Mouse (Mus musculus): ENCODE data around the gene Krtap19-5. TPM values are rescaled to one million over a fixed set of nuclear protein-coding genes. Genes with fewer than 3 reads are reported as not detected.

Krtap19-5 gene
- not detected in 2 replicates for polyA plus RNA-seq (2014; fragmentation: Nextera tagmentation; extraction: Ambion mirVana)

DNA sequence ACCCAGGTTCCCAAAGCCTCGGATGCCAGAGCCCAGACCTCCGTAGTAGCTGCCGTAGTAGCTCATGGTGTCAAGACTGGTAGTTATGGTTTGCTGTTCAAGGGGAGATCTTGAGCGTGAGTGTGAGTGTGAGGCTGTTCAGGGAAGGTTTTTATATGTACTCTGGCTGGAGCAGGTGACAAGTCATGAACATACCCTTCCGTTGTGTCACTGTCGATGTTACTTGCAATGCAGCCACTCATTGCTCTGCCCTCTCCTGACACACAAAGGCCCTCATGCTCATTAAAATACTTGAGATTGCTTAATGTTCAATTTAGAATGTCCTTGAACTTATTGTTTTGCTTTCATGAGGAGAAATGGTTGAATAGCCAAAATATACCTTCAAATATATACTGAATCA lies at the start of gene Krtap19-5:
Gene Krtap19-5 (minus strand): TSS at position 101 of the 400 bp plus-strand sequence.
- no peaks in the 10 kb centered on the region for H3K27me3 ChIP-seq (ENCODE audit: control insufficient read depth, insufficient read depth, low read length)
- H3K9me3 ChIP-seq (ENCODE audit: control insufficient read depth, low read length) = no peaks in the 10 kb centered on the region
- no peak within 1 kb of the TSS for H3K9ac ChIP-seq (ENCODE audit: low read length)
- whole genome bisulfite sequencing = 90% methylated on average over 6 of the region's 6 CpGs
- ATAC-seq (ENCODE audit: insufficient number of reproducible peaks, insufficient read depth, low FRiP score, low read depth) = no peak
- no peak within 1 kb of the TSS for H3K4me2 ChIP-seq (ENCODE audit: low read length)
- no peak within 1 kb of the TSS for H3K27ac ChIP-seq (replicated peaks in 1 of 2; ENCODE audit: control insufficient read depth in 1 of 2, insufficient read depth in 1 of 2, low read depth in 2 of 2, low read length in 2 of 2)
- H3K4me3 ChIP-seq (ENCODE audit: control insufficient read depth in 1 of 2, insufficient read depth in 1 of 2, low read depth in 1 of 2, low read length in 2 of 2) = no peak within 1 kb of the TSS
- H3K4me1 ChIP-seq (ENCODE audit: control insufficient read depth in 2 of 2, insufficient read depth in 2 of 2, low read length in 2 of 2) = no peaks in the 10 kb centered on the region
- no peaks in the 10 kb centered on the region for H3K36me3 ChIP-seq (ENCODE audit: control insufficient read depth, insufficient read depth, low read length)

GRCm38 (mm10) chr16:88941106-88941505 lies 44.8 kb upstream of the Krtap19-5 start:
- no peaks in the 10 kb centered on the region for H3K27me3 ChIP-seq (ENCODE audit: control insufficient read depth, insufficient read depth, low read length)
- 83% methylated on average over 6 of the region's 6 CpGs for whole genome bisulfite sequencing
- H3K9ac ChIP-seq (ENCODE audit: low read length) = no peak overlapping the region
- H3K4me3 ChIP-seq (ENCODE audit: control insufficient read depth in 1 of 2, insufficient read depth in 1 of 2, low read depth in 1 of 2, low read length in 2 of 2) = no peak overlapping the region
- ATAC-seq (ENCODE audit: insufficient number of reproducible peaks, insufficient read depth, low FRiP score, low read depth) = no peak
- no peaks in the 10 kb centered on the region for H3K9me3 ChIP-seq (ENCODE audit: control insufficient read depth, low read length)
- no peaks in the 10 kb centered on the region for H3K36me3 ChIP-seq (ENCODE audit: control insufficient read depth, insufficient read depth, low read length)
- H3K4me2 ChIP-seq (ENCODE audit: low read length) = no peak overlapping the region
- no peak overlapping the region for H3K27ac ChIP-seq (replicated peaks in 1 of 2; ENCODE audit: control insufficient read depth in 1 of 2, insufficient read depth in 1 of 2, low read depth in 2 of 2, low read length in 2 of 2)
- H3K4me1 ChIP-seq (ENCODE audit: control insufficient read depth in 2 of 2, insufficient read depth in 2 of 2, low read length in 2 of 2) = no peaks in the 10 kb centered on the region

GRCm38 (mm10) chr16:88938252-88938651 lies 42.0 kb upstream of the Krtap19-5 start:
- Histone ChIP-seq H3K27ac (replicated peaks in 1 of 2; ENCODE audit: control insufficient read depth in 1 of 2, insufficient read depth in 1 of 2, low read depth in 2 of 2, low read length in 2 of 2) (no peak overlapping the region), H3K4me3 (ENCODE audit: control insufficient read depth in 1 of 2, insufficient read depth in 1 of 2, low read depth in 1 of 2, low read length in 2 of 2) (no peak overlapping the region), H3K4me1 (ENCODE audit: control insufficient read depth in 2 of 2, insufficient read depth in 2 of 2, low read length in 2 of 2) (no peaks in the 10 kb centered on the region), H3K9me3 (ENCODE audit: control insufficient read depth, low read length) (no peaks in the 10 kb centered on the region), H3K9ac (ENCODE audit: low read length) (no peak overlapping the region), H3K36me3 (ENCODE audit: control insufficient read depth, insufficient read depth, low read length) (no peaks in the 10 kb centered on the region), H3K4me2 (ENCODE audit: low read length) (no peak overlapping the region), H3K27me3 (ENCODE audit: control insufficient read depth, insufficient read depth, low read length) (no peaks in the 10 kb centered on the region)
- WGBS = 64% methylated on average over 7 of the region's 7 CpGs
- no peak for ATAC-seq (ENCODE audit: insufficient number of reproducible peaks, insufficient read depth, low FRiP score, low read depth)

DNA sequence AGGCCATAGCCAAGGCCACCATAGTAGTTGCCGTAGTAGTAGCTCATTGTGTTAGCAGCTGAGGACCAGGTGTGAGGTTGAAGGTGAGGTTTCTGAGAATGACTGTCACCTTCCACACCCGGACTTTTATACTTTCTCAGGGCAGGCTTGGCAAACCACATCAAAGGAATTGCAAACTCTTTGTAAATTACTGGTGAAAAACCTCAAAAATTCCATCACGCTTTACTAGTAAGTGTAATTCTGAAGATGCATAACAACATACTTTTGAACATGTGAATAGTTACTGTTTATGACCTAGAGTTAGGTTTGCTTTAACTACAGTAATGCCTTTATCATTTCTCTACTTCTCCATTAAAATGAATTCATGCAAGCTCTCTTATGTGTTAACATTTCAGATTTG lies 35.9 kb upstream of the Krtap19-5 start, which contains the start of gene Krtap19-9b:
Gene Krtap19-9b (minus strand): TSS at position 101 of the 400 bp plus-strand sequence.
- no peaks in the 10 kb centered on the region for H3K27me3 ChIP-seq (ENCODE audit: control insufficient read depth, insufficient read depth, low read length)
- 78% methylated on average over 3 of the region's 3 CpGs for WGBS
- no peak within 1 kb of the TSS for H3K9ac ChIP-seq (ENCODE audit: low read length)
- H3K9me3 ChIP-seq (ENCODE audit: control insufficient read depth, low read length) = no peaks in the 10 kb centered on the region
- H3K36me3 ChIP-seq (ENCODE audit: control insufficient read depth, insufficient read depth, low read length) = no peaks in the 10 kb centered on the region
- H3K4me1 ChIP-seq (ENCODE audit: control insufficient read depth in 2 of 2, insufficient read depth in 2 of 2, low read length in 2 of 2) = no peaks in the 10 kb centered on the region
- H3K27ac ChIP-seq (replicated peaks in 1 of 2; ENCODE audit: control insufficient read depth in 1 of 2, insufficient read depth in 1 of 2, low read depth in 2 of 2, low read length in 2 of 2) = no peak within 1 kb of the TSS
- H3K4me2 ChIP-seq (ENCODE audit: low read length) = no peak within 1 kb of the TSS
- no peak for ATAC-seq (ENCODE audit: insufficient number of reproducible peaks, insufficient read depth, low FRiP score, low read depth)
- no peak within 1 kb of the TSS for H3K4me3 ChIP-seq (ENCODE audit: control insufficient read depth in 1 of 2, insufficient read depth in 1 of 2, low read depth in 1 of 2, low read length in 2 of 2)

DNA sequence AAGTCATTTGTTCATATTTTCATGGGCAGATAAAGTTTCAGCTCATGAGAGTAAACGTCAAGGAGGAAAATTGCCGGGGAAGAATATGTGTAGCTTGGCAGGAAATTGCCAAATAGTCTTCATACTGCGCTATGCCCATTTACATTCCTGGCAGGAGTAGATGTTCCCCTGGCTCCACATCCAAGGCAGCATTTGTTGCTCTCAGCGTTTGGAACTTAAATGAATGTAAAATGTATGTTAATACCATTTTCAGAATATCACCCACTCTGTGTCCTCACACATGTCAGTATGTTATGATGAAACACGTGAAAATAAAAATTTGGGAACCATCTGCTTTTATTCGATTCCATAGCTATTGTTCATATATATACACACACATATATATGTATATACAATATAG lies 9.4 kb downstream of the Krtap19-5 start:
- H3K27me3 ChIP-seq (ENCODE audit: control insufficient read depth, insufficient read depth, low read length) = no peaks in the 10 kb centered on the region
- H3K4me1 ChIP-seq (ENCODE audit: control insufficient read depth in 2 of 2, insufficient read depth in 2 of 2, low read length in 2 of 2) = no peaks in the 10 kb centered on the region
- no peak overlapping the region for H3K9ac ChIP-seq (ENCODE audit: low read length)
- no peak for ATAC-seq (ENCODE audit: insufficient number of reproducible peaks, insufficient read depth, low FRiP score, low read depth)
- 75% methylated on average over 6 of the region's 6 CpGs for WGBS
- H3K27ac ChIP-seq (replicated peaks in 1 of 2; ENCODE audit: control insufficient read depth in 1 of 2, insufficient read depth in 1 of 2, low read depth in 2 of 2, low read length in 2 of 2) = no peak overlapping the region
- H3K9me3 ChIP-seq (ENCODE audit: control insufficient read depth, low read length) = no peaks in the 10 kb centered on the region
- H3K4me2 ChIP-seq (ENCODE audit: low read length) = no peak overlapping the region
- H3K4me3 ChIP-seq (ENCODE audit: control insufficient read depth in 1 of 2, insufficient read depth in 1 of 2, low read depth in 1 of 2, low read length in 2 of 2) = no peak overlapping the region
- no peaks in the 10 kb centered on the region for H3K36me3 ChIP-seq (ENCODE audit: control insufficient read depth, insufficient read depth, low read length)

DNA sequence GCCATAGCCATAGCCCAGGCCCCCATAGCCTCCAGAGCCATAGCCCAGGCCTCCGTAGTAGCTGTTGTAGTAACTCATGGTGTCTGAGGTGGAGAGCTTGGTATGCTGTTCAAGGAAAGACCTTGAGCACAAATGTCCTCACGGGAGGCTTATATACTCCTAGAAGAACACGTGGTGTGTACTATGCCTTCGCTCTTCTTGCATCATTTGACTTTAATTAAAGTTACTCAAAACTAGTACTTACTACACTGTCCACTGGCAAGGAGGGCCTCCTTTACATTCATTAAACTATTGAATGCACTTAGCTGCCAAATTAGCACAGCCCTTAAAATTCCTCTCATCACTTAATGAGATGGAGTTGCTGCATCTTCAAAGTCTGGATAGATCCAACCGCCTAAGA lies 11.3 kb downstream of the Krtap19-5 start, which contains the start of gene Krtap19-4:
Gene Krtap19-4 (minus strand): TSS at position 101 of the 400 bp plus-strand sequence.
- no peaks in the 10 kb centered on the region for H3K9me3 ChIP-seq (ENCODE audit: control insufficient read depth, low read length)
- H3K27me3 ChIP-seq (ENCODE audit: control insufficient read depth, insufficient read depth, low read length) = no peaks in the 10 kb centered on the region
- no peak within 1 kb of the TSS for H3K27ac ChIP-seq (replicated peaks in 1 of 2; ENCODE audit: control insufficient read depth in 1 of 2, insufficient read depth in 1 of 2, low read depth in 2 of 2, low read length in 2 of 2)
- no peaks in the 10 kb centered on the region for H3K4me1 ChIP-seq (ENCODE audit: control insufficient read depth in 2 of 2, insufficient read depth in 2 of 2, low read length in 2 of 2)
- no peaks in the 10 kb centered on the region for H3K36me3 ChIP-seq (ENCODE audit: control insufficient read depth, insufficient read depth, low read length)
- H3K4me2 ChIP-seq (ENCODE audit: low read length) = no peak within 1 kb of the TSS
- ATAC-seq (ENCODE audit: insufficient number of reproducible peaks, insufficient read depth, low FRiP score, low read depth) = no peak
- WGBS = 74% methylated on average over 5 of the region's 5 CpGs
- H3K9ac ChIP-seq (ENCODE audit: low read length) = no peak within 1 kb of the TSS
- H3K4me3 ChIP-seq (ENCODE audit: control insufficient read depth in 1 of 2, insufficient read depth in 1 of 2, low read depth in 1 of 2, low read length in 2 of 2) = no peak within 1 kb of the TSS

DNA sequence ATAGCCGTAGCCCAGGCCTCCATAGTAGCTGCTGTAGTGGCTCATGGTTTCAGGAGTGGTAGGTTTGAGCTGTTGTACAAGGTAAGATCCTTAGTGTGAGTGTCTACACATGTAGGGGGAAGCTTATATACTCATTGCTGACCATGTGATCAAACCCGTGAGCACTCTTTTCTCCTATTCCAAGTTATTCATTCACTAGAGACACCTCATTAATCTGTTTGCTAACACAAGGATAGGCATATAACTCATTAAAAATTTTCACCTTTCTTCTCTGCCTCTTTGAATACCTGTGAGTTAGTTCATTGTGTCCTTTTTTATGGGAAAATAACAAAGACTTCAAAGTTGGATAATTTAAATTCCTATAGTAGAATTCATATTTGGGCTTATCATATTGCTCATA lies 18.3 kb downstream of the Krtap19-5 start, which contains the start of gene Krtap19-3:
Gene Krtap19-3 (minus strand): TSS at position 101 of the 400 bp plus-strand sequence.
- Histone ChIP-seq H3K27me3 (ENCODE audit: control insufficient read depth, insufficient read depth, low read length) (no peaks in the 10 kb centered on the region), H3K9ac (ENCODE audit: low read length) (no peak within 1 kb of the TSS), H3K9me3 (ENCODE audit: control insufficient read depth, low read length) (no peaks in the 10 kb centered on the region), H3K4me1 (ENCODE audit: control insufficient read depth in 2 of 2, insufficient read depth in 2 of 2, low read length in 2 of 2) (no peaks in the 10 kb centered on the region), H3K36me3 (ENCODE audit: control insufficient read depth, insufficient read depth, low read length) (no peaks in the 10 kb centered on the region), H3K27ac (replicated peaks in 1 of 2; ENCODE audit: control insufficient read depth in 1 of 2, insufficient read depth in 1 of 2, low read depth in 2 of 2, low read length in 2 of 2) (no peak within 1 kb of the TSS), H3K4me2 (ENCODE audit: low read length) (no peak within 1 kb of the TSS), H3K4me3 (ENCODE audit: control insufficient read depth in 1 of 2, insufficient read depth in 1 of 2, low read depth in 1 of 2, low read length in 2 of 2) (no peak within 1 kb of the TSS)
- 86% methylated on average over 2 of the region's 2 CpGs for WGBS
- ATAC-seq (ENCODE audit: insufficient number of reproducible peaks, insufficient read depth, low FRiP score, low read depth) = no peak

DNA sequence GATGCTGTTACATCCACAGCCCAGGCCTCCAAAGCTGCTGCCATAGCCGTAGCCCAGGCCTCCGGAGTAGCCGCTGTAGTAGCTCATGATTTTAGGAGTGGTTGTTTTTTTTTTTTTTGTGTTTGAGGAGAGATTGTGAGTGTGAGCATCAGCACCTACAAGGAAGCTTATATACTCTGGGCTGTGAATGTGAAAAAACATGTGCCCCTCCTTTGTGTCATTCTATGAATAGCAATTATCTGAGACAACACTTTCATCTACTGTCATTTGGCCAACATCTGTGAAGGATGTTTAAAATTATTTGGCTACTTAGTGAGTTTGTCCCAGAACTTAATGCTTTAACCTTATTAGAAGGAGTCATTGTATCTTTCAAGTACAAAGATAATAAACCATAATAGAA lies 22.1 kb downstream of the Krtap19-5 start, which contains the start of gene Krtap19-2:
Gene Krtap19-2 (minus strand): TSS at position 101 of the 400 bp plus-strand sequence.
- H3K9me3 ChIP-seq (ENCODE audit: control insufficient read depth, low read length) = no peaks in the 10 kb centered on the region
- H3K27ac ChIP-seq (replicated peaks in 1 of 2; ENCODE audit: control insufficient read depth in 1 of 2, insufficient read depth in 1 of 2, low read depth in 2 of 2, low read length in 2 of 2) = no peak within 1 kb of the TSS
- H3K27me3 ChIP-seq (ENCODE audit: control insufficient read depth, insufficient read depth, low read length) = no peaks in the 10 kb centered on the region
- H3K36me3 ChIP-seq (ENCODE audit: control insufficient read depth, insufficient read depth, low read length) = no peaks in the 10 kb centered on the region
- ATAC-seq (ENCODE audit: insufficient number of reproducible peaks, insufficient read depth, low FRiP score, low read depth) = no peak
- 92% methylated on average over 3 of the region's 3 CpGs for WGBS
- H3K4me2 ChIP-seq (ENCODE audit: low read length) = no peak within 1 kb of the TSS
- H3K9ac ChIP-seq (ENCODE audit: low read length) = no peak within 1 kb of the TSS
- no peaks in the 10 kb centered on the region for H3K4me1 ChIP-seq (ENCODE audit: control insufficient read depth in 2 of 2, insufficient read depth in 2 of 2, low read length in 2 of 2)
- no peak within 1 kb of the TSS for H3K4me3 ChIP-seq (ENCODE audit: control insufficient read depth in 1 of 2, insufficient read depth in 1 of 2, low read depth in 1 of 2, low read length in 2 of 2)
